In the genomic region with DNA sequence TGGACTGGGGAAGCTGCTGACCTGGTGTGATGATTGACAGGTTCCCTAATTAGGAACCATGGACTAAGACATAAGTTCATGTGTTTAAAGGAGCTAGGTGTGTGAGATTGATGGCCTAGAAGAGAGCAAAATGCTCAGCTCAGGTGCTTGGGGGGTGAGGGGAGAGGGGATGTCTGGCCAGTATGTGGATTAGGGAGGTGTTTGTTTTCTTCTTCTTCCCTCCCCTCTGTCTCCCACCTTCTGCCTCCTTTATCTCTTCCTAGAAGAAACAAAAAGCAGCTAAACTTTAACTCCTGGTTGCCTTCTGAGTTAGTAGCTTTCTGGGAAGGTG, we compare ENCODE assay signal across 8 mouse cellular contexts.
DNase-seq lines count a peak whose midpoint lies in the region; ATAC-seq lines count a peak whose summit lies in the region.

No protein-coding gene starts in this region.

- peak overlapping the region; percentile 20 for H3K9ac ChIP-seq in kidney, embryonic 14.5 days (ENCODE audit: low read depth, low read length)
- no peak overlapping the region for H3K9ac ChIP-seq in embryonic facial prominence, embryonic 15.5 days
- no peak overlapping the region for H3K9ac ChIP-seq in intestine, embryonic 16.5 days (ENCODE audit: low read depth, low read length)
- peak overlapping the region; percentile 57 for H3K9ac ChIP-seq in neural tube, embryonic 13.5 days

- H3K27ac ChIP-seq in kidney, embryonic 14.5 days (ENCODE audit: low read depth, low read length): peak overlapping the region; percentile 51
- H3K27ac ChIP-seq in embryonic facial prominence, embryonic 15.5 days (replicated peaks): peak overlapping the region; percentile 28
- peak overlapping the region; percentile 29; the same call in 1 of the 2 replicates for H3K27ac ChIP-seq in intestine, embryonic 16.5 days (ENCODE audit: low read length)
- peak overlapping the region; percentile 80 for H3K27ac ChIP-seq in neural tube, embryonic 13.5 days (replicated peaks)

- H3K4me1 ChIP-seq in kidney, embryonic 14.5 days (ENCODE audit: control insufficient read depth, insufficient read depth, low read length): peaks cover 32% of the 10 kb centered on the region
- peaks cover 43% of the 10 kb centered on the region for H3K4me1 ChIP-seq in embryonic facial prominence, embryonic 15.5 days
- peaks cover 26% of the 10 kb centered on the region for H3K4me1 ChIP-seq in intestine, embryonic 16.5 days (ENCODE audit: control insufficient read depth, insufficient read depth, low read length)
- H3K4me1 ChIP-seq in neural tube, embryonic 13.5 days (replicated peaks): peaks cover 55% of the 10 kb centered on the region

- H3K4me2 ChIP-seq in kidney, embryonic 14.5 days (replicated peaks; ENCODE audit: low read depth, low read length): peak overlapping the region; percentile 37
- H3K4me2 ChIP-seq in embryonic facial prominence, embryonic 15.5 days (replicated peaks): peak overlapping the region; percentile 40
- H3K4me2 ChIP-seq in intestine, embryonic 16.5 days (ENCODE audit: low read depth, low read length): peak overlapping the region; percentile 39
- H3K4me2 ChIP-seq in neural tube, embryonic 13.5 days: peak overlapping the region; percentile 52

- DNase-seq in kidney, postnatal 25 days: no peak
- no peak for DNase-seq in spleen, postnatal 4 days (ENCODE audit: low spot score in 2 of 2)
- no peak for DNase-seq in spleen, postnatal 10 days (ENCODE audit: low spot score in 2 of 2)
- DNase-seq in adrenal gland, adult 2 months: no peak

- no peaks in the 10 kb centered on the region for H3K27me3 ChIP-seq in kidney, embryonic 14.5 days (ENCODE audit: control insufficient read depth, insufficient read depth, low read length)
- H3K27me3 ChIP-seq in embryonic facial prominence, embryonic 15.5 days: no peaks in the 10 kb centered on the region
- H3K27me3 ChIP-seq in intestine, embryonic 16.5 days (replicated peaks; ENCODE audit: control insufficient read depth, insufficient read depth, low read length): no peaks in the 10 kb centered on the region
- no peaks in the 10 kb centered on the region for H3K27me3 ChIP-seq in neural tube, embryonic 13.5 days

- H3K9me3 ChIP-seq in kidney, embryonic 14.5 days (ENCODE audit: control insufficient read depth, low read length): no peaks in the 10 kb centered on the region; the same call in 1 of the 2 replicates
- H3K9me3 ChIP-seq in embryonic facial prominence, embryonic 15.5 days (replicated peaks): no peaks in the 10 kb centered on the region
- no peaks in the 10 kb centered on the region for H3K9me3 ChIP-seq in intestine, embryonic 16.5 days (ENCODE audit: control insufficient read depth, low read length)
- no peaks in the 10 kb centered on the region for H3K9me3 ChIP-seq in neural tube, embryonic 13.5 days

- ATAC-seq in kidney, embryonic 14.5 days (ENCODE audit: low FRiP score, low TSS enrichment): peak; percentile 56
- no peak for ATAC-seq in embryonic facial prominence, embryonic 15.5 days (ENCODE audit: insufficient number of reproducible peaks, low FRiP score, low TSS enrichment, low read depth)
- 0 out of 2 replicates have a peak, but pooled peaks have one; percentile 13 for ATAC-seq in intestine, embryonic 16.5 days
- ATAC-seq in neural tube, embryonic 13.5 days (ENCODE audit: low read depth): peak; percentile 42; the same call in 1 of the 2 replicates

- no peaks in the 10 kb centered on the region for H3K36me3 ChIP-seq in kidney, embryonic 14.5 days (ENCODE audit: control insufficient read depth, insufficient read depth, low read length)
- H3K36me3 ChIP-seq in embryonic facial prominence, embryonic 15.5 days: no peaks in the 10 kb centered on the region
- no peaks in the 10 kb centered on the region for H3K36me3 ChIP-seq in intestine, embryonic 16.5 days (ENCODE audit: control insufficient read depth, insufficient read depth, low read length)
- no peaks in the 10 kb centered on the region for H3K36me3 ChIP-seq in neural tube, embryonic 13.5 days

- peak overlapping the region; percentile 6; the same call in 1 of the 2 replicates for H3K4me3 ChIP-seq in kidney, embryonic 14.5 days (ENCODE audit: low read length)
- peak overlapping the region; percentile 9; the same call in 1 of the 2 replicates for H3K4me3 ChIP-seq in embryonic facial prominence, embryonic 15.5 days (replicated peaks)
- H3K4me3 ChIP-seq in intestine, embryonic 16.5 days (ENCODE audit: low read length): peak overlapping the region; percentile 13; the same call in 1 of the 2 replicates
- H3K4me3 ChIP-seq in neural tube, embryonic 13.5 days: peak overlapping the region; percentile 16

Comparison
In these comparisons a context has a peak if more than half of its experiments do, and no peak if none do; other contexts are left out.
1. H3K27ac ChIP-seq: peak in every context shown above with its lines; median percentile 80 in neural tube, embryonic 13.5 days; 51 in kidney, embryonic 14.5 days; 29 in intestine, embryonic 16.5 days; 28 in embryonic facial prominence, embryonic 15.5 days.
2. H3K9ac ChIP-seq: peak in kidney, embryonic 14.5 days (single experiment) and neural tube, embryonic 13.5 days (single experiment); none in embryonic facial prominence, embryonic 15.5 days (single experiment) and intestine, embryonic 16.5 days (single experiment).
3. Peak in every context shown above with its lines, with median percentiles within 50 percentile points of each other: H3K4me2 ChIP-seq and H3K4me3 ChIP-seq.